Mouse (Mus musculus) kidney, embryonic 15.5 days (tissue): ENCODE measurements around the gene Plekhb2. TPM values are rescaled to one million over a fixed set of nuclear protein-coding genes. Genes with fewer than 3 reads are reported as not detected.

Source experiments
- ATAC-seq: fragments of 200-750 bp; cut with Nextera tagmentation; replicated peaks from 2 replicates; pipeline ENCODE4 v1.8.0; 2017; ENCODE audit warnings: moderate TSS enrichment; ENCODE audit not compliant: low FRiP score
- H3K27ac ChIP-seq: fragments of 300-500 bp; sonication (generic); 2 replicates; pipeline ENCODE4 v1.5.1; 2015; ENCODE audit warnings: mild to moderate bottlenecking, inconsistent platforms
- H3K27me3 ChIP-seq: fragments of 300-500 bp; sonication (generic); 2 replicates; pipeline ENCODE4 v1.6.1; 2015; ENCODE audit warnings: inconsistent platforms
- H3K36me3 ChIP-seq: fragments of 300-500 bp; sonication (generic); 2 replicates; pipeline ENCODE4 v1.6.1; 2015; ENCODE audit warnings: inconsistent platforms
- H3K4me1 ChIP-seq: fragments of 300-500 bp; sonication (generic); 2 replicates; pipeline ENCODE4 v1.6.1; 2015; ENCODE audit warnings: inconsistent platforms
- H3K4me2 ChIP-seq: fragments of 300-500 bp; sonication (generic); 2 replicates; pipeline ENCODE4 v1.6.1; 2015; ENCODE audit warnings: moderate library complexity, mild to moderate bottlenecking, inconsistent platforms
- H3K4me3 ChIP-seq: fragments of 300-500 bp; sonication (generic); replicated peaks from 2 replicates; pipeline ENCODE4 v1.5.1; 2015; ENCODE audit warnings: mild to moderate bottlenecking, inconsistent platforms
- H3K9ac ChIP-seq: fragments of 300-500 bp; sonication (generic); 2 replicates; pipeline ENCODE4 v1.6.1; 2015; ENCODE audit warnings: mild to moderate bottlenecking, inconsistent platforms
- H3K9me3 ChIP-seq: fragments of 300-500 bp; sonication (generic); replicated peaks from 2 replicates; pipeline ENCODE4 v1.6.1; 2016; ENCODE audit warnings: inconsistent platforms
- WGBS: fragments of 180-500 bp; shearing (Covaris S2); methylation state at CpG from one replicate; pipeline ENCODE4 v1.1.7; 2015; ENCODE audit warnings: mixed read lengths; 5-methylcytosine and 5-hydroxymethylcytosine counted together
- polyA plus RNA-seq: library from polyadenylated mRNA; unstranded; fragments of >200 nt; fragmentation: Nextera tagmentation; extraction: Ambion mirVana; gene quantifications from 2 replicates; pipeline ENCODE4 v1.2.1, GENCODE M21; 2015

The Plekhb2 gene
- polyA plus RNA-seq, 1 experiment from 2014 or later: 34.2 TPM

DNA sequence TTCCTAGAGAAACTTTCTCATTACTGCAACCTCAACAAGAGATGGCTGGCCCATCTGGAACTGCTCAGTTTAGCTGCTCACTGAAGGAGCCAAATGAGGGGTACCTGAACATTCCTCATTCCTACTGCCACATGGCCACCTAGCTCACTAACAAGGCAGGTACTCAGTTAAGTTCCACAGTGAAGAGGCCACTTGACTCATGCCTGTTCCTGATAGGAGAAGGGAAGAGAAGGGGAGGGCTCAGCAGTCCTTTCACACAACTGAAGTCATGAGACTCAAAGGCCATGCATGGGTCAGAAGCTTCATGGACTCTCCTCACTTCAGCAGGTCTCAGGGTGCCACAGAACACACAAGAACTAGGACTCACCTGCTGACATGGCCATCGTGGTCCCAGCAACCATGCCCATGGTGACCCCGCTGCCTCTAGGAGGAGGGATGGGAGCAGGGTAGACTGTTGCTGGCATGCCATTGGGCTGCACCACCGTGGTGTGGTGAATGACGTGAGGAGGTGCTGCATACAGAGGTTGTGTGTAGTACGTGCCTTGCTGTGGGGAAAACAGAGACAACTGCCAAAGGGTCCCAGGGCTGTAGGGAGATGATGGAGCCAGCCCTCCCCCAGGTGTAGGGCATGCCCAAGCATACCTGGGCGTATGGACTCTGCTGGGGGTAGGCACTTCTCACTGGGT, 30.4 kb upstream of the Plekhb2 start:
- Histone ChIP-seq H3K9ac (no peak overlapping the region), H3K4me1 (no peaks in the 10 kb centered on the region), H3K4me3 (no peak overlapping the region), H3K27me3 (no peaks in the 10 kb centered on the region), H3K27ac (no peak overlapping the region), H3K36me3 (peaks cover 99% of the 10 kb centered on the region), H3K4me2 (no peak overlapping the region), H3K9me3 (no peaks in the 10 kb centered on the region)
- WGBS: 94% methylated on average over 6 of the region's 6 CpGs
- no peak for ATAC-seq

- no peak overlapping the region for H3K9ac ChIP-seq
- H3K4me1 ChIP-seq: no peaks in the 10 kb centered on the region
- H3K27ac ChIP-seq: no peak overlapping the region
- no peaks in the 10 kb centered on the region for H3K27me3 ChIP-seq
- H3K4me3 ChIP-seq: no peak overlapping the region
- ATAC-seq: no peak
- H3K36me3 ChIP-seq: peaks cover 98% of the 10 kb centered on the region
- no peak overlapping the region for H3K4me2 ChIP-seq
- H3K9me3 ChIP-seq: no peaks in the 10 kb centered on the region
- WGBS: 95% methylated on average over 2 of the region's 2 CpGs
Measured at GRCm38 (mm10) chr1:34821411-34821810, 28.4 kb upstream of the Plekhb2 start.

GRCm38 (mm10) chr1:34822003-34822402, 27.8 kb upstream of the Plekhb2 start:
- Histone ChIP-seq H3K9ac (no peak overlapping the region), H3K4me1 (no peaks in the 10 kb centered on the region), H3K9me3 (no peaks in the 10 kb centered on the region), H3K27me3 (no peaks in the 10 kb centered on the region), H3K4me3 (no peak overlapping the region), H3K4me2 (no peak overlapping the region), H3K36me3 (peaks cover 98% of the 10 kb centered on the region), H3K27ac (no peak overlapping the region)
- no peak for ATAC-seq
- 86% methylated on average over 7 of the region's 7 CpGs for WGBS

- 95% methylated on average over 7 of the region's 7 CpGs for WGBS
- ATAC-seq: no peak
Measured at GRCm38 (mm10) chr1:34822746-34823145, 27.0 kb upstream of the Plekhb2 start.

GRCm38 (mm10) chr1:34823353-34823752, 26.4 kb upstream of the Plekhb2 start:
- Histone ChIP-seq H3K27me3 (no peaks in the 10 kb centered on the region), H3K9me3 (no peaks in the 10 kb centered on the region), H3K4me1 (no peaks in the 10 kb centered on the region), H3K27ac (no peak overlapping the region), H3K4me2 (no peak overlapping the region), H3K9ac (no peak overlapping the region), H3K4me3 (no peak overlapping the region), H3K36me3 (peaks cover 98% of the 10 kb centered on the region)
- no peak for ATAC-seq
- 93% methylated on average over 6 of the region's 6 CpGs for WGBS

More at GRCm38 (mm10) chr1:34822746-34823145, 27.0 kb upstream of the Plekhb2 start:
- Histone ChIP-seq H3K4me3 (no peak overlapping the region), H3K27ac (no peak overlapping the region), H3K4me2 (no peak overlapping the region), H3K27me3 (no peaks in the 10 kb centered on the region), H3K9me3 (no peaks in the 10 kb centered on the region), H3K36me3 (peaks cover 98% of the 10 kb centered on the region), H3K4me1 (no peaks in the 10 kb centered on the region), H3K9ac (no peak overlapping the region)

GRCm38 (mm10) chr1:34824208-34824607, 25.6 kb upstream of the Plekhb2 start:
- peaks cover 97% of the 10 kb centered on the region for H3K36me3 ChIP-seq
- WGBS: 85% methylated on average over 8 of the region's 8 CpGs
- no peaks in the 10 kb centered on the region for H3K9me3 ChIP-seq

GRCm38 (mm10) chr1:34825909-34826308, 23.9 kb upstream of the Plekhb2 start:
- Histone ChIP-seq H3K9me3 (no peaks in the 10 kb centered on the region), H3K4me2 (no peak overlapping the region), H3K4me1 (peaks cover 14% of the 10 kb centered on the region), H3K27ac (no peak overlapping the region), H3K4me3 (no peak overlapping the region), H3K27me3 (no peaks in the 10 kb centered on the region), H3K36me3 (peaks cover 89% of the 10 kb centered on the region), H3K9ac (no peak overlapping the region)
- WGBS: 84% methylated on average over 9 of the region's 9 CpGs
- ATAC-seq: no peak

More at GRCm38 (mm10) chr1:34824208-34824607, 25.6 kb upstream of the Plekhb2 start:
- H3K27me3 ChIP-seq: no peaks in the 10 kb centered on the region
- no peak overlapping the region for H3K4me3 ChIP-seq
- H3K4me2 ChIP-seq: no peak overlapping the region
- ATAC-seq: no peak
- H3K9ac ChIP-seq: no peak overlapping the region
- H3K27ac ChIP-seq: no peak overlapping the region
- H3K4me1 ChIP-seq: 0 out of 2 replicates have a peak, but pooled peaks cover 4% of the 10 kb centered on the region

GRCm38 (mm10) chr1:34827900-34828299, 21.9 kb upstream of the Plekhb2 start:
- no peak for ATAC-seq
- Histone ChIP-seq H3K4me1 (peaks cover 16% of the 10 kb centered on the region), H3K27me3 (no peaks in the 10 kb centered on the region), H3K27ac (no peak overlapping the region), H3K4me3 (no peak overlapping the region), H3K36me3 (peaks cover 78% of the 10 kb centered on the region), H3K9ac (no peak overlapping the region), H3K4me2 (no peak overlapping the region), H3K9me3 (no peaks in the 10 kb centered on the region)
- 76% methylated on average over 7 of the region's 7 CpGs for WGBS

GRCm38 (mm10) chr1:34828528-34829294, 21.1 kb upstream of the Plekhb2 start:
- ATAC-seq: no peak
- H3K4me3 ChIP-seq: no peak overlapping the region
- H3K27me3 ChIP-seq: no peaks in the 10 kb centered on the region
- H3K9me3 ChIP-seq: no peaks in the 10 kb centered on the region
- WGBS: 84% methylated on average over 5 of the region's 5 CpGs
- no peak overlapping the region for H3K9ac ChIP-seq
- H3K4me2 ChIP-seq: no peak overlapping the region
- H3K4me1 ChIP-seq: peaks cover 16% of the 10 kb centered on the region
- H3K36me3 ChIP-seq: peaks cover 78% of the 10 kb centered on the region
- H3K27ac ChIP-seq: no peak overlapping the region

- no peak overlapping the region for H3K9ac ChIP-seq
- ATAC-seq: no peak
- peaks cover 16% of the 10 kb centered on the region for H3K4me1 ChIP-seq
- WGBS: 68% methylated on average over 2 of the region's 2 CpGs
- peaks cover 76% of the 10 kb centered on the region for H3K36me3 ChIP-seq
- no peaks in the 10 kb centered on the region for H3K27me3 ChIP-seq
- no peak overlapping the region for H3K4me3 ChIP-seq
- H3K9me3 ChIP-seq: no peaks in the 10 kb centered on the region
- H3K4me2 ChIP-seq: no peak overlapping the region
- no peak overlapping the region for H3K27ac ChIP-seq
Measured at GRCm38 (mm10) chr1:34830934-34831333, 18.8 kb upstream of the Plekhb2 start.

DNA sequence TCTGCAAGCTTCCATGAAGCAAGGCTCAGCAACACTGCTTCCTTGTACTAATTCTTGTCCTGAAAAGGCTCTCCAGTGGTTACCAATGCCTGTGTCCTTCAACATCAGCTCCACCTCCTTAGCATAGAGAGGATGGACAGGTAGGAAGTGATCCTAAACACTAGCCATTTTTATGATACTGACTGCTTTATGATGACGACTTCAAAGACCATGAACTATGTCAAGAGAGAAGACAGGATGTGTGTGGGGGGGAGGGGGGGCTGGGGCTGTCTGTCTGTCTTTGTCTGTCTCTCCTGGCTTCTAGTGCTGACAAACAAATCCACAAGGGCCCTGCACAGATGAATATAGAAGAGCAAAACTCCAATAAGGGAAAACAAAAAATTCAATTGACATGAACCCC, 18.4 kb upstream of the Plekhb2 start:
- Histone ChIP-seq H3K27me3 (no peaks in the 10 kb centered on the region), H3K9me3 (no peaks in the 10 kb centered on the region), H3K9ac (no peak overlapping the region), H3K4me2 (no peak overlapping the region), H3K4me3 (no peak overlapping the region), H3K36me3 (peaks cover 76% of the 10 kb centered on the region), H3K4me1 (peaks cover 16% of the 10 kb centered on the region), H3K27ac (no peak overlapping the region)
- WGBS: 46% methylated on average over 1 of the region's 1 CpGs
- no peak for ATAC-seq

GRCm38 (mm10) chr1:34834904-34835303, 14.9 kb upstream of the Plekhb2 start:
- H3K9ac ChIP-seq: no peak overlapping the region
- peaks cover 21% of the 10 kb centered on the region for H3K4me1 ChIP-seq
- H3K36me3 ChIP-seq: peaks cover 50% of the 10 kb centered on the region
- no peaks in the 10 kb centered on the region for H3K9me3 ChIP-seq
- ATAC-seq: no peak
- no peak overlapping the region for H3K4me2 ChIP-seq
- 87% methylated on average over 2 of the region's 2 CpGs for WGBS
- H3K4me3 ChIP-seq: no peak overlapping the region
- H3K27ac ChIP-seq: no peak overlapping the region
- no peaks in the 10 kb centered on the region for H3K27me3 ChIP-seq
